Mouse (Mus musculus) CD4-positive, CD25-positive, alpha-beta regulatory T cell, adult 4 months (primary cell): ENCODE data around the gene Phc2. TPM values are rescaled to one million over a fixed set of nuclear protein-coding genes. Genes with fewer than 3 reads are reported as not detected.

Source experiments
- ATAC-seq: one replicate; pipeline ENCODE4 v1.8.0; 2017
- polyA plus RNA-seq, 2 experiments: library from polyadenylated mRNA; unstranded; fragments of 100-300 nt; shearing (Covaris generic); gene quantifications; one replicate each; pipeline ENCODE4 v1.2.1; 2017

Phc2 gene
- polyA plus RNA-seq, 2 experiments from 2014 or later: 13.1 to 14.1 TPM

GRCm38 (mm10) chr4:128748309-128748708, 93.8 kb downstream of the Phc2 start:
- ATAC-seq: no peak

GRCm38 (mm10) chr4:128751006-128751405, 96.5 kb downstream of the Phc2 start:
- no peak for ATAC-seq

DNA sequence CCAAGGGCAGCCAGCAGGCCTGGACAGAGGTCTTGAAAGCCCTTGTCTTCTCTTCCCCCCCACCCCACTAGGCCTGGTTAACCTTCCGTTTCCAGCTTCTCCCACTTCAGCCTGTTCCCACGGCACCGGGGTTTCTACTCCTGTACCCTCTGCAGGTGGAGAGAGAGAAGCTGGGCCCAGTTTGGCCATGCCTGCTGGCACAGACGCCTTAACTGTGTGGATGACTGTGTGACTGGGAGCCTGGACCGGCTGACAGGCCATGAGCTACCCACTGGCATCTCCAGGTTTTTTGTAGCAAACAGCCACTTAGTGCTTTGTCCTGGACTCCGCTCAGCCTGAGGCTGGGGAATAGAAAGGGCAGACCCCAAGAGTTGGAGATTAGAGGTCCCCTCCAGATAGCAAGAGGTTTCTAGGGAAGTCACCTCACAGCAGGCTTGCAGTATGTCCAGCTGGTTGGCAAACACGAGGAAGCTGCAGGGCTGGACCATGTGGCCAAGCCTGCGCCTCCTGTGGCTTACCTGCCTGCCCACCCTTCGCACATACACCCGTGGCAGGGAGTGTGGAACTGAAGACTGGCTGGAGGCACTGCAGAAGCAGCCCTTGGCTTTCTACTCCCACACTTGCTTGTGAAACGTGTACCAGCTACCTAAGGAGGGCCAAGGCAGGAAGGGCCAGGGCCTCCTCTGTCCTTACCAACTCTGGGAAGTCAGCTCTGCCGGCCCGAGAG, 97.7 kb downstream of the Phc2 start:
- ATAC-seq: no peak

DNA sequence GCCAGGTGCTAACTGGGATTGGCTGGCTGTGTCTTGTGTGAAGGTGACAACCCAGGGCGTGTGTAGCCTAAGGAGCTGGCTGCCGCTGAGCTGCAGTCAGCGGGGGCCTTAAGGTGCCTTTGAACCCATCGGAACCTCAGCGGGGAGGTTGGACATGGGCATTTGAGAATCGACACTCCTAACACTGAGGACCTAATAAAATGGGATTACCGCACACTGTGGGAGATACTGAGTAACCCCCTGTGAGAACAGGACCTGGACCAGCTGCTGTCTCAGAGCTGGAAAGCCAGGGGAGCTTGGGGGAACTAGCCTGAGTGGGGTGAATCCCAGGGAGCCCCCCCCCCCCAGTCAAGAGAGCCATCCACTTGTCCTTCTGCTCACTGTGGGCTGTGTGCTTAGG, 99.1 kb downstream of the Phc2 start:
- no peak for ATAC-seq

GRCm38 (mm10) chr4:128755064-128755463, 100.6 kb downstream of the Phc2 start, which contains the start of gene A3galt2:
Gene A3galt2 (plus strand): TSS chr4:128755364.
- no peak for ATAC-seq

DNA sequence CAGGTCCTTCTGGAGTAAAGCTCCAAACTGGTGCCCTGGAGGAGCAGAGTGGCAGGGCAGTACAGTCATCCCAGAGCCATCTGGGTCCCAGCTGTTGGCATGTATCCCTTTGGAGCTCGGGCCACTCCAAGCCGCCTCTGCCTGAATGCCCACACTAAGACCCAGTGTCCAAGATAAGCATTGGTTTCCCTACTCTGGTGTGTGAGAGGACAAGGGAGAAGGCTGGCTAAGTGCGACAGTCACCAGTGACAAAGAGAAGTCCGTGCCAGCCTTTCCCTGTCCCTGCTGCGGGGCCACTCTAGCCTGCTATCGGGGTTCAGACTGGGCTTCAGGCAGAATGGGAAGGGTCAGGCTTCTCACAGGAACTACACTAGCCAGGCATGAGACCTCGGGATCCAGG, 101.4 kb downstream of the Phc2 start:
- no peak for ATAC-seq

DNA sequence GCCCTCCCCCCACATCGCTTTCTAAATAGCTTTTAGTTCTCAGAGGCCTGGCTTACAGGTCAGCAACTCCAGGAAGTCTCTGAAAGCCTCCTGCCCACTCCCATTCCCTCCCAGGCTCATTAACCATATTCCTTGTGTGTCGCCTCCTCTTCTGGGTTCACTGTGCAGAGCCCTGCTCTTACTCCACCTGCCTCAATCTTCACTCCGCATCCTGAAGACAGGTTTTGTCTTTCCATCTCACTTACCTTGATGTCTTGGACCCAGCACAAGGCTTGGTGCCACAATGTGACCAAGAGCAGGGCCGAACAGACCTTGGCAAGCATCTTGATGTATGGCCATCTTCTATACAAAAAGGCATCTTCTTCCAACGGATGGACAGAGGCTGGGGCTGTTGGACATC, 104.7 kb downstream of the Phc2 start:
- ATAC-seq: no peak

DNA sequence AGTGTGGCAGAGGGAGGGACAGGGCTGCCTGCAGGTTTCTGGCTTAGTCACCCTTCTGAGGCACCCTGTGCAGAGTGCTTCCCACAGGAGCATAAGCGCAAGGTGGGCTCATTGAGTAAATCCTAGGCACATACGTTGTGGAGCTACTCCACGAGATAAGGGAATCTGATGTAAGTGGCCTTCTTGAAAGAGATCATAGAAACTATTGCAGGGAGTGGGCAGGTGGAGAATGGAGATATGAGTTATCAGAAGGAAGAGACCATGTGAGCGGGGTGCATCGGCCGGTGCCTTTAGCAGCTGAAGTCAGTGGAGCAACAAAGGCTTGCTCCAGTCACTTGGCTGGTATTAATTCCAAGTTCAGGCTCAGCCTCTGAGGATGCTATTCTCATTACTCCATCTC, 105.5 kb downstream of the Phc2 start:
- no peak for ATAC-seq

GRCm38 (mm10) chr4:128766929-128767328, 112.4 kb downstream of the Phc2 start:
- ATAC-seq: no peak

DNA sequence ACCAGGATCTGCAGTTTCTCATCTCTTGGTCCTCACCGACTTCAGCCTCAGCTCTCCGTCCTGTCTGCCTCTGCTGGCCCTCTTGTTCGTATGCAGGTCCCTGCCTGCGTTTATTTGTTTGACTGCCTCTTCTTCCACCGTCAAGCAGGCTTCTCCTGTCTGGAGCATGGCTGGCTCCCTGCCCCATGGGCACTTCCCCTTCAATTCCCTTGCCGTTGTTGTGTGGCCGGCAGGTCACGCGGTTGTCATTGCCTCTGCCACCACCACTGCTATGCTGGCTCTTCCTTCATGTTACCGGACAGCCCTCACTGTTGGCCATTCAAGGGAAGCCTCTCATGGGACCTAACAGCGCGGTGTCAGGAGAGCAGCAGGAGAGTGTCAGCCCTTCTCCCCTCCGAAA, 113.6 kb downstream of the Phc2 start:
- ATAC-seq: no peak

- no peak for ATAC-seq
Observed at GRCm38 (mm10) chr4:128769569-128770355, 115.3 kb downstream of the Phc2 start.

GRCm38 (mm10) chr4:128770698-128771097, 116.2 kb downstream of the Phc2 start:
- no peak for ATAC-seq

GRCm38 (mm10) chr4:128773820-128774219, 119.3 kb downstream of the Phc2 start:
- no peak for ATAC-seq

DNA sequence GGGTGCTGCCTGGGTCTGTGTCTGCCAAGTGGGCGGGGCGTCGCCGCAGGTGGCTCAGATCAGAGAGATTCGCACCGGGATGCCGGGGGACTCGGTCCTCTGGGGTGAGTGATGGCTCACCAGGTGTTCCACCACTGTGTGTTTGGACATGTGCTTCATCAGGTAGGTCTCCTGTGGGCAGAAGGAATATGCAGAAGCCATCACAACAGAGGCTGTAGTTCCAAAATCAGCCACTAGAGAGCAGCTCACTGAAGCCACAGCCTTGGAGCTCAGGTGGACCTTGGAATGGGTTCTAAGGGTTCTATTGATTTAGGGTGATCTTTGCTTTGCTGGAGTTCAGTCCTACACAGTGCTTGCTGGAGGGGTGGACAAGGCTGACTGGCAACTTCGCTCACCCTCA, 120.0 kb downstream of the Phc2 start:
- ATAC-seq: no peak

GRCm38 (mm10) chr4:128776568-128777289, 122.2 kb downstream of the Phc2 start:
- peak; percentile 63 for ATAC-seq

- no peak for ATAC-seq
Observed at GRCm38 (mm10) chr4:128777593-128777992, 123.1 kb downstream of the Phc2 start.

DNA sequence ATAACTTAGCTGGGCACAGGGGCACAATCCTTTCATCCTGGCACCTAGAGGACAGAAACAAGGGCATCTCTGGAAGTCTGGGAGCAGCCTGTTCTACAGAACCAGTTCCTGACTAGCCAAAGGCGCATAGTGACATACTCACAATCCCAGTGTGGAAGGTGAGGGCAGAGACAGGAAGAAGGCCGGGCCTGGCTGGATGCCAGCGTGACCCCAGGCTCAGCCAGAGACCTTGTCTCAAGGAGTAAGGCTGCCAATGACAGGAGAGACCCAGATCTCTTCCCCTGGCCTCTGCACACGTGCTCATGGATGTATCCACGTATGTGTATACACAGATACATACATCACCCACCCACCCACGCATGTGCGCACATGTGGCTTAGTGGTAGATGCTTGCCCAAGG, 127.5 kb downstream of the Phc2 start:
- ATAC-seq: no peak

GRCm38 (mm10) chr4:128782645-128783044, 128.1 kb downstream of the Phc2 start:
- no peak for ATAC-seq

DNA sequence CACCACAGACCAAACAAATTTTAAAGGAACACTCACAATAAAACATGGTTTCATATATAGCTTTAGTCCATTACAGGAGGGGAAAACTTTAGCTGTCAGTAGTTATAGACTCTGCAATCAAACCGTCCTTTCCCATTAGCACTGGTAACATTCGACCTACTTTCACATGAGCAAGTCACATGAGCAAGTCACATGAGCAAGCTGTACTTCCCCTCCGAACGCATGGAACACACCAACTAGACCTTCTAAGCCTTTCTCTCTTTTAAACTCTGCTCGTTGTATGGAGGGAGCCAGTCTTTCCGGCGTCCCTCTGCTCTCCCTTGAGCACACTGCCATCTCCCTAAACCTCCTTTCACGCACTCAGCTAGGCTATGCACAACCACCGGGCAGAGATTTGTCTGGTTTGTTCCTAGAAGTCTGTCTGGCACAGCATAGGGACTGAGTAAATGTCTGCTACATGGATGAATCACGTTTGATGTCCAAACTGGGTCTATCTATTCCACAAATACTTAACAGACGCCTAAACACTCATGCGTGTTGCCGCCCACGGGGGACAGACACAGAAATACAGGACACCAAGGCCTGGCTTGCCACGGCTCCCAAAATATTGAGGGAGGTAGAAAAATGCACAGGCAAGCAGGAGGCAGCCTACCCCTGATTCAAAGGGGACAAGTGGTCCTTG, 130.6 kb downstream of the Phc2 start:
- peak; percentile 90 for ATAC-seq

- no peak for ATAC-seq
Observed at GRCm38 (mm10) chr4:128785921-128786654, 131.6 kb downstream of the Phc2 start.

- peak; percentile 42 for ATAC-seq
Observed at GRCm38 (mm10) chr4:128787023-128787939, 132.8 kb downstream of the Phc2 start.
